ENCODE assay signal across 21 mouse cellular contexts in genomic region chr7:109282106-109282505, GRCm38 (mm10).
DNase-seq lines count a peak whose midpoint lies in the region; ATAC-seq and TF ChIP-seq lines count a peak whose summit lies in the region.
"Had no signal": no experiment of that assay in that cellular context is flagged by ENCODE, and none has a peak within 500 bp of the region (broad histone marks: within the 10 kb centered on the region; RNA-seq: fewer than 3 reads in every experiment).

No protein-coding gene starts in this region.

- in situ Hi-C loops in CH12.LX (cut with MboI; ENCODE audit: low pct_ligation_motif_present, low pct_unique_long_range_greater_than_20kb, low sequenced_read_pairs), result no loop called here

- no peak for TF ChIP-seq EP300 in CH12.LX (IDR thresholded peaks at IDR 0.05; ENCODE audit: low read length)

- H3K4me1 ChIP-seq in heart, embryonic 10.5 days, result no peaks in the 10 kb centered on the region
- no peaks in the 10 kb centered on the region for H3K4me1 ChIP-seq in heart, embryonic 11.5 days (ENCODE audit: control insufficient read depth, insufficient read depth, low read length)
- peaks cover 8% of the 10 kb centered on the region; the same call in 1 of the 2 replicates for H3K4me1 ChIP-seq in limb, embryonic 11.5 days (ENCODE audit: control insufficient read depth, insufficient read depth, low read length)
- H3K4me1 ChIP-seq in limb, embryonic 10.5 days, result peaks cover 11% of the 10 kb centered on the region
- no peaks in the 10 kb centered on the region for H3K4me1 ChIP-seq in CH12.LX (ENCODE audit: control insufficient read depth in 1 of 2, insufficient read depth in 2 of 2)

- DNase-seq in heart, embryonic 10.5 days (ENCODE audit: low spot score), result peak; percentile 51
- DNase-seq in limb, embryonic 11.5 days (ENCODE audit: low spot score), result peak; percentile 11
- no peak for DNase-seq in limb, embryonic 10.5 days (ENCODE audit: low spot score)
- no peak for DNase-seq in CH12.LX (ENCODE audit: extremely low read depth)
- DNase-seq in left cerebral cortex, postnatal 36 days (ENCODE audit: low spot score in 2 of 2), result no peak
- DNase-seq: adrenal gland, adult 8-10 months; adrenal gland, postnatal 14 days; adrenal gland, postnatal 36 days; cerebellum, adult 11-12 months; cerebellum, adult 2 months; cerebellum, adult 9-10 months; cerebellum, postnatal 10 days; cerebellum, postnatal 25 days had no signal

- no peak for TF ChIP-seq POLR2A in CH12.LX (IDR thresholded peaks at IDR 0.05; ENCODE audit: low read depth, low read length)

- dilution Hi-C loops in CH12.LX (cut with MboI; ENCODE audit: extremely low pct_ligation_motif_present, extremely low pct_unique_long_range_greater_than_20kb, low sequenced_read_pairs), result no loop called here

- 84% methylated on average over 4 of the region's 4 CpGs for WGBS in heart, embryonic 10.5 days
- WGBS in heart, embryonic 11.5 days (ENCODE audit: insufficient replicate concordance), result 84% methylated on average over 4 of the region's 4 CpGs
- 91% methylated on average over 4 of the region's 4 CpGs for WGBS in limb, embryonic 11.5 days
- 91% methylated on average over 4 of the region's 4 CpGs for WGBS in limb, embryonic 10.5 days

- no peak for TF ChIP-seq RAD21 in CH12.LX (IDR thresholded peaks at IDR 0.05; ENCODE audit: low read depth, low read length)

- no peak for ATAC-seq in heart, embryonic 11.5 days (replicated peaks; ENCODE audit: insufficient number of reproducible peaks, low FRiP score, low TSS enrichment)
- ATAC-seq in limb, embryonic 11.5 days (ENCODE audit: insufficient number of reproducible peaks, low FRiP score, low TSS enrichment, low read depth), result no peak
- ATAC-seq: activated CD4-positive, CD25-positive, alpha-beta regulatory T cell, adult 4 months; forebrain, embryonic 13.5 days; forebrain, embryonic 15.5 days; Patski had no signal

- intact Hi-C loops in left cerebral cortex, postnatal 36 days (cut with DNase I), result no loop called here

- H3K4me3 ChIP-seq in heart, embryonic 10.5 days, result no peak overlapping the region
- no peak overlapping the region for H3K4me3 ChIP-seq in heart, embryonic 11.5 days (ENCODE audit: low read depth, low read length)
- H3K4me3 ChIP-seq in limb, embryonic 11.5 days (ENCODE audit: low read depth, low read length), result no peak overlapping the region
- H3K4me3 ChIP-seq in limb, embryonic 10.5 days, result no peak overlapping the region
- H3K4me3 ChIP-seq in CH12.LX (replicated peaks in 1 of 3; ENCODE audit: low read depth in 2 of 3, low read length in 2 of 3, poor library complexity in 1 of 3), result no peak overlapping the region
- H3K4me3 ChIP-seq: embryonic facial prominence, embryonic 10.5 days; embryonic facial prominence, embryonic 12.5 days; forebrain, embryonic 13.5 days; forebrain, embryonic 15.5 days had no signal

- no peaks in the 10 kb centered on the region for H3K27me3 ChIP-seq in heart, embryonic 10.5 days (ENCODE audit: insufficient read depth, poor library complexity, severe bottlenecking)
- no peaks in the 10 kb centered on the region for H3K27me3 ChIP-seq in heart, embryonic 11.5 days (ENCODE audit: control insufficient read depth, insufficient read depth, low read length)
- no peaks in the 10 kb centered on the region for H3K27me3 ChIP-seq in limb, embryonic 11.5 days (ENCODE audit: control insufficient read depth, insufficient read depth, low read length)
- no peaks in the 10 kb centered on the region for H3K27me3 ChIP-seq in limb, embryonic 10.5 days (ENCODE audit: low read depth, poor library complexity, severe bottlenecking)
- H3K27me3 ChIP-seq in CH12.LX (replicated peaks), result peaks cover 38% of the 10 kb centered on the region
- H3K27me3 ChIP-seq: embryonic facial prominence, embryonic 12.5 days; forebrain, embryonic 13.5 days; Patski had no signal

- no peak overlapping the region for H3K9ac ChIP-seq in heart, embryonic 11.5 days (ENCODE audit: low read depth, low read length)
- no peak overlapping the region for H3K9ac ChIP-seq in limb, embryonic 11.5 days (ENCODE audit: low read length)
- no peak overlapping the region for H3K9ac ChIP-seq in CH12.LX (ENCODE audit: insufficient read depth, low read depth)
- H3K9ac ChIP-seq: embryonic facial prominence, embryonic 12.5 days; forebrain, embryonic 13.5 days; forebrain, embryonic 15.5 days had no signal

- H3K27ac ChIP-seq in heart, embryonic 10.5 days, result no peak overlapping the region
- H3K27ac ChIP-seq in heart, embryonic 11.5 days (ENCODE audit: low read depth, low read length), result no peak overlapping the region
- H3K27ac ChIP-seq in limb, embryonic 11.5 days (replicated peaks; ENCODE audit: low read depth, low read length), result no peak overlapping the region
- no peak overlapping the region for H3K27ac ChIP-seq in limb, embryonic 10.5 days
- H3K27ac ChIP-seq in CH12.LX (ENCODE audit: insufficient read depth, low read depth), result no peak overlapping the region
- H3K27ac ChIP-seq: embryonic facial prominence, embryonic 10.5 days; embryonic facial prominence, embryonic 12.5 days; forebrain, embryonic 13.5 days; forebrain, embryonic 15.5 days had no signal

- no peak for TF ChIP-seq CTCF in CH12.LX (conservative IDR thresholded peaks at IDR 0.05 in 1 of 2, IDR thresholded peaks at IDR 0.05 in 1 of 2; ENCODE audit: low read depth in 2 of 2, low read length in 2 of 2)

- no peaks in the 10 kb centered on the region for H3K9me3 ChIP-seq in heart, embryonic 10.5 days
- no peaks in the 10 kb centered on the region for H3K9me3 ChIP-seq in heart, embryonic 11.5 days (replicated peaks; ENCODE audit: control insufficient read depth, low read length)
- H3K9me3 ChIP-seq in limb, embryonic 11.5 days (ENCODE audit: control insufficient read depth, low read length), result no peaks in the 10 kb centered on the region
- no peaks in the 10 kb centered on the region for H3K9me3 ChIP-seq in limb, embryonic 10.5 days (replicated peaks)
- no peaks in the 10 kb centered on the region for H3K9me3 ChIP-seq in CH12.LX (replicated peaks; ENCODE audit: low read length)
- H3K9me3 ChIP-seq: embryonic facial prominence, embryonic 10.5 days; embryonic facial prominence, embryonic 12.5 days; forebrain, embryonic 13.5 days; forebrain, embryonic 15.5 days; G1E had no signal

- H3K4me2 ChIP-seq in heart, embryonic 11.5 days, result no peak overlapping the region
- no peak overlapping the region for H3K4me2 ChIP-seq in limb, embryonic 11.5 days (ENCODE audit: low read depth, severe bottlenecking)
- H3K4me2 ChIP-seq in CH12.LX (ENCODE audit: insufficient read depth, low read depth, poor library complexity, severe bottlenecking), result peak overlapping the region; percentile 27; the same call in 1 of the 2 replicates
- H3K4me2 ChIP-seq: embryonic facial prominence, embryonic 12.5 days; forebrain, embryonic 13.5 days; forebrain, embryonic 15.5 days had no signal

- H3K36me3 ChIP-seq in heart, embryonic 10.5 days, result no peaks in the 10 kb centered on the region
- H3K36me3 ChIP-seq in heart, embryonic 11.5 days (ENCODE audit: control insufficient read depth, insufficient read depth, low read length), result no peaks in the 10 kb centered on the region
- no peaks in the 10 kb centered on the region for H3K36me3 ChIP-seq in limb, embryonic 11.5 days (ENCODE audit: control insufficient read depth, insufficient read depth, low read length)
- no peaks in the 10 kb centered on the region for H3K36me3 ChIP-seq in limb, embryonic 10.5 days
- no peaks in the 10 kb centered on the region for H3K36me3 ChIP-seq in CH12.LX (replicated peaks in 1 of 2; ENCODE audit: control insufficient read depth in 1 of 2, insufficient read depth in 1 of 2, low read length in 1 of 2)
- H3K36me3 ChIP-seq: embryonic facial prominence, embryonic 10.5 days; embryonic facial prominence, embryonic 12.5 days; forebrain, embryonic 15.5 days; G1E had no signal

- no peaks in the 10 kb centered on the region for H3K79me2 ChIP-seq in CH12.LX (replicated peaks; ENCODE audit: control insufficient read depth, extremely low read depth, insufficient read depth, poor library complexity, severe bottlenecking)

TF ChIP-seq in CH12.LX, 34 proteins besides CTCF, POLR2A, EP300 and RAD21:
- TF ChIP-seq TBP (conservative IDR thresholded peaks at IDR 0.05; ENCODE audit: low read depth, low read length) (no peak), NELFE (IDR thresholded peaks at IDR 0.05; ENCODE audit: low read depth, low read length) (no peak), GABPA (IDR thresholded peaks at IDR 0.05; ENCODE audit: insufficient replicate concordance, low read depth, low read length) (no peak), BHLHE40 (IDR thresholded peaks at IDR 0.05; ENCODE audit: low read depth, low read length) (no peak), MXI1 (IDR thresholded peaks at IDR 0.05; ENCODE audit: low read depth, low read length) (no peak), PAX5 (IDR thresholded peaks at IDR 0.05; ENCODE audit: low read length) (no peak), JUN (IDR thresholded peaks at IDR 0.05; ENCODE audit: insufficient read depth, low read depth, low read length) (no peak), UBTF (IDR thresholded peaks at IDR 0.05; ENCODE audit: low read depth, low read length) (no peak), E2F4 (IDR thresholded peaks at IDR 0.05; ENCODE audit: insufficient replicate concordance, low read depth, low read length) (no peak), MEF2A (IDR thresholded peaks at IDR 0.05; ENCODE audit: borderline replicate concordance, low read depth, low read length) (no peak)
TF ChIP-seq in CH12.LX: peak in this region for 0.

Comparison
In these comparisons a context has a peak if more than half of its experiments do, and no peak if none do; other contexts are left out.
1. DNase-seq: peak in heart, embryonic 10.5 days (single experiment) and limb, embryonic 11.5 days (single experiment); none in limb, embryonic 10.5 days (single experiment), CH12.LX (single experiment) and left cerebral cortex, postnatal 36 days (0 of 2).